Mouse (Mus musculus): ENCODE measurements at regions not wholly inside any gene's neighbourhood (a gene's known extent, or its start where the extent isn't known, plus 50 kb on each side); places are given as distances from the start of the nearest gene placed in this dataset.
"Not testable (repeated sequence)": the region's sequence is repeated elsewhere in the genome, so short reads cannot be mapped to it uniquely, and the experiment has no call there.

GRCm38 (mm10) chr2:16811401-16812281 lies 455.5 kb downstream of the Plxdc2 start:
- not testable (repeated sequence) for H3K4me2 ChIP-seq; H3K4me1 ChIP-seq; H3K27ac ChIP-seq (replicated peaks); H3K27me3 ChIP-seq (replicated peaks); H3K36me3 ChIP-seq; ATAC-seq (ENCODE audit: low FRiP score); H3K9me3 ChIP-seq (replicated peaks); H3K4me3 ChIP-seq (replicated peaks); H3K9ac ChIP-seq (replicated peaks)
- WGBS: 64% methylated on average over 3 of the region's 3 CpGs

GRCm38 (mm10) chr2:16820442-16820841 lies 464.3 kb downstream of the Plxdc2 start:
- no peak for ATAC-seq (ENCODE audit: low FRiP score)
- Histone ChIP-seq H3K4me1 (no peaks in the 10 kb centered on the region), H3K27ac (replicated peaks) (no peak overlapping the region), H3K4me2 (no peak overlapping the region), H3K4me3 (replicated peaks) (no peak overlapping the region), H3K36me3 (no peaks in the 10 kb centered on the region), H3K9ac (replicated peaks) (no peak overlapping the region), H3K9me3 (replicated peaks) (no peaks in the 10 kb centered on the region), H3K27me3 (replicated peaks) (no peaks in the 10 kb centered on the region)
- 100% methylated on average over 1 of the region's 1 CpGs for WGBS

GRCm38 (mm10) chr2:16824681-16825230 lies 468.7 kb downstream of the Plxdc2 start:
- H3K9me3 ChIP-seq (replicated peaks): no peaks in the 10 kb centered on the region
- no peak overlapping the region for H3K4me3 ChIP-seq (replicated peaks)
- H3K36me3 ChIP-seq: no peaks in the 10 kb centered on the region
- no peaks in the 10 kb centered on the region for H3K4me1 ChIP-seq
- no peak for ATAC-seq (ENCODE audit: low FRiP score)
- WGBS: 77% methylated on average over 5 of the region's 5 CpGs
- no peak overlapping the region for H3K4me2 ChIP-seq
- no peak overlapping the region for H3K27ac ChIP-seq (replicated peaks)
- H3K9ac ChIP-seq (replicated peaks): no peak overlapping the region
- H3K27me3 ChIP-seq (replicated peaks): no peaks in the 10 kb centered on the region

- Histone ChIP-seq H3K4me1 (no peaks in the 10 kb centered on the region), H3K4me2 (no peak overlapping the region), H3K4me3 (replicated peaks) (no peak overlapping the region), H3K36me3 (no peaks in the 10 kb centered on the region), H3K27ac (replicated peaks) (no peak overlapping the region), H3K9me3 (replicated peaks) (no peaks in the 10 kb centered on the region), H3K9ac (replicated peaks) (no peak overlapping the region), H3K27me3 (replicated peaks) (no peaks in the 10 kb centered on the region)
- 86% methylated on average over 1 of the region's 1 CpGs for WGBS
- no peak for ATAC-seq (ENCODE audit: low FRiP score)
Measured at GRCm38 (mm10) chr2:16827266-16827665, 471.2 kb downstream of the Plxdc2 start.

GRCm38 (mm10) chr2:16835960-16836359 lies 479.9 kb downstream of the Plxdc2 start:
- Histone ChIP-seq H3K4me1 (no peaks in the 10 kb centered on the region), H3K9ac (replicated peaks) (no peak overlapping the region), H3K9me3 (replicated peaks) (no peaks in the 10 kb centered on the region), H3K4me2 (no peak overlapping the region), H3K36me3 (no peaks in the 10 kb centered on the region), H3K4me3 (replicated peaks) (no peak overlapping the region), H3K27me3 (replicated peaks) (no peaks in the 10 kb centered on the region), H3K27ac (replicated peaks) (no peak overlapping the region)
- ATAC-seq (ENCODE audit: low FRiP score): no peak
- WGBS: 89% methylated on average over 4 of the region's 4 CpGs

- Histone ChIP-seq H3K36me3 (no peaks in the 10 kb centered on the region), H3K9me3 (replicated peaks) (no peaks in the 10 kb centered on the region), H3K27ac (replicated peaks) (no peak overlapping the region), H3K4me3 (replicated peaks) (no peak overlapping the region), H3K4me2 (no peak overlapping the region), H3K27me3 (replicated peaks) (no peaks in the 10 kb centered on the region), H3K4me1 (no peaks in the 10 kb centered on the region), H3K9ac (replicated peaks) (no peak overlapping the region)
- 87% methylated on average over 9 of the region's 9 CpGs for WGBS
- no peak; the same call in 1 of the 2 replicates for ATAC-seq (ENCODE audit: low FRiP score)
Measured at GRCm38 (mm10) chr2:16838718-16839117, 482.6 kb downstream of the Plxdc2 start.

GRCm38 (mm10) chr2:16849916-16850315 lies 493.8 kb downstream of the Plxdc2 start:
- no peaks in the 10 kb centered on the region for H3K9me3 ChIP-seq (replicated peaks)
- no peak overlapping the region for H3K4me3 ChIP-seq (replicated peaks)
- no peak overlapping the region for H3K27ac ChIP-seq (replicated peaks)
- 73% methylated on average over 3 of the region's 3 CpGs for WGBS
- no peaks in the 10 kb centered on the region for H3K4me1 ChIP-seq
- H3K9ac ChIP-seq (replicated peaks): no peak overlapping the region
- H3K27me3 ChIP-seq (replicated peaks): no peaks in the 10 kb centered on the region
- ATAC-seq (ENCODE audit: low FRiP score): peak; percentile 41
- no peaks in the 10 kb centered on the region for H3K36me3 ChIP-seq
- no peak overlapping the region for H3K4me2 ChIP-seq

GRCm38 (mm10) chr2:16860056-16860455 lies 504.0 kb downstream of the Plxdc2 start:
- 86% methylated on average over 5 of the region's 5 CpGs for WGBS
- H3K27me3 ChIP-seq (replicated peaks): no peaks in the 10 kb centered on the region
- no peak overlapping the region for H3K4me2 ChIP-seq

GRCm38 (mm10) chr2:16866163-16866852 lies 510.2 kb downstream of the Plxdc2 start:
- ATAC-seq (ENCODE audit: low FRiP score): no peak
- H3K9me3 ChIP-seq (replicated peaks): no peaks in the 10 kb centered on the region
- H3K9ac ChIP-seq (replicated peaks): no peak overlapping the region
- H3K4me3 ChIP-seq (replicated peaks): no peak overlapping the region
- H3K4me1 ChIP-seq: no peaks in the 10 kb centered on the region
- H3K4me2 ChIP-seq: no peak overlapping the region
- no peak overlapping the region for H3K27ac ChIP-seq (replicated peaks)
- no peaks in the 10 kb centered on the region for H3K36me3 ChIP-seq
- H3K27me3 ChIP-seq (replicated peaks): no peaks in the 10 kb centered on the region
- 89% methylated on average over 4 of the region's 4 CpGs for WGBS

More at GRCm38 (mm10) chr2:16860056-16860455, 504.0 kb downstream of the Plxdc2 start:
- Histone ChIP-seq H3K4me3 (replicated peaks) (no peak overlapping the region), H3K9me3 (replicated peaks) (no peaks in the 10 kb centered on the region), H3K36me3 (no peaks in the 10 kb centered on the region), H3K4me1 (no peaks in the 10 kb centered on the region), H3K9ac (replicated peaks) (no peak overlapping the region), H3K27ac (replicated peaks) (no peak overlapping the region)
- no peak for ATAC-seq (ENCODE audit: low FRiP score)

- not testable (repeated sequence) for ATAC-seq (ENCODE audit: low FRiP score); H3K4me2 ChIP-seq; H3K27me3 ChIP-seq (replicated peaks); H3K4me1 ChIP-seq; H3K9me3 ChIP-seq (replicated peaks); H3K4me3 ChIP-seq (replicated peaks); H3K36me3 ChIP-seq; H3K9ac ChIP-seq (replicated peaks); H3K27ac ChIP-seq (replicated peaks)
- 83% methylated on average over 6 of the region's 6 CpGs for WGBS
Measured at GRCm38 (mm10) chr2:16892381-16892780, 536.3 kb downstream of the Plxdc2 start.

- H3K9ac ChIP-seq (replicated peaks): no peak overlapping the region
- H3K4me2 ChIP-seq: no peak overlapping the region
- no peak overlapping the region for H3K27ac ChIP-seq (replicated peaks)
- H3K9me3 ChIP-seq (replicated peaks): no peaks in the 10 kb centered on the region
- H3K27me3 ChIP-seq (replicated peaks): no peaks in the 10 kb centered on the region
- no peak for ATAC-seq (ENCODE audit: low FRiP score)
- no peaks in the 10 kb centered on the region for H3K36me3 ChIP-seq
- 76% methylated on average over 1 of the region's 1 CpGs for WGBS
- no peak overlapping the region for H3K4me3 ChIP-seq (replicated peaks)
- no peaks in the 10 kb centered on the region for H3K4me1 ChIP-seq
Measured at GRCm38 (mm10) chr2:16909246-16910038, 553.3 kb downstream of the Plxdc2 start.
